Comparison of ENCODE assay signal across 11 mouse cellular contexts in the genomic region with DNA sequence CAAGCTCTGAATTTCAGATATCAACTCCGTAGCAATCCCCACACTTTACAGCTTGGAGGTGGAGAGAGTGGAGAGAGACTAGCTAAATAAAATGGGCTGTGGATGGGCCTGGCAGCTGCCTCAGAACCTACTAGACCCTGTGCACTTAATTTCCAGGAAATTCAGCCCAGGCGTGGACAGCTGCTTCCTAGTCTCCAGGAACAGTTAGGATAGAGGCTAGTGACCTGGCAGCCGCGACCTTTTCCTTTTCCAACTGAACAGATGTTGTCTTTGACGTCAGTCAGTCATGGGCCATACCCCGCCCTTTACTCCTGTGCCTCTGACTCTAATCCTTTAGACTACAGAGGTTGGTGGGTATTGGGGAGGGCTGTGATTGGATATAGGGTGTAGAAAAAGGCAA. TPM values are rescaled to one million over a fixed set of nuclear protein-coding genes. Genes with fewer than 3 reads are reported as not detected.
DNase-seq lines count a peak whose midpoint lies in the region; ATAC-seq and TF ChIP-seq lines count a peak whose summit lies in the region.
"Had no signal": no experiment of that assay in that cellular context is flagged by ENCODE, and none has a peak within 500 bp of the region (broad histone marks: within the 10 kb centered on the region; RNA-seq: fewer than 3 reads in every experiment).

No protein-coding gene starts in this region.

- no peak overlapping the region for H3K4me2 ChIP-seq in hindbrain, embryonic 12.5 days (replicated peaks)
- H3K4me2 ChIP-seq in hindbrain, embryonic 11.5 days (replicated peaks; ENCODE audit: low read depth, low read length): no peak overlapping the region
- H3K4me2 ChIP-seq in hindbrain, embryonic 16.5 days (ENCODE audit: low read length): no peak overlapping the region
- H3K4me2 ChIP-seq: embryonic facial prominence, embryonic 12.5 days had no signal

- no peaks in the 10 kb centered on the region for H3K9me3 ChIP-seq in hindbrain, embryonic 12.5 days (replicated peaks)
- H3K9me3 ChIP-seq in hindbrain, embryonic 11.5 days (ENCODE audit: control insufficient read depth, low read length): no peaks in the 10 kb centered on the region
- no peaks in the 10 kb centered on the region for H3K9me3 ChIP-seq in hindbrain, embryonic 16.5 days (ENCODE audit: control insufficient read depth, low read length)
- H3K9me3 ChIP-seq: embryonic facial prominence, embryonic 12.5 days had no signal

- H3K4me1 ChIP-seq in hindbrain, embryonic 12.5 days: peaks cover 30% of the 10 kb centered on the region
- peaks cover 8% of the 10 kb centered on the region for H3K4me1 ChIP-seq in hindbrain, embryonic 11.5 days (replicated peaks; ENCODE audit: control insufficient read depth, insufficient read depth, low read length)
- H3K4me1 ChIP-seq in hindbrain, embryonic 16.5 days (ENCODE audit: control insufficient read depth, insufficient read depth, low read depth, low read length): peaks cover 22% of the 10 kb centered on the region

- no peak overlapping the region for H3ac ChIP-seq in C2C12 (ENCODE audit: control insufficient read depth, insufficient read length, low read depth)

- H3K27me3 ChIP-seq in hindbrain, embryonic 12.5 days: no peaks in the 10 kb centered on the region
- H3K27me3 ChIP-seq in hindbrain, embryonic 11.5 days (ENCODE audit: control insufficient read depth, insufficient read depth, low read length): no peaks in the 10 kb centered on the region
- H3K27me3 ChIP-seq in C2C12 (ENCODE audit: control insufficient read depth, insufficient read depth, insufficient read length): no peaks in the 10 kb centered on the region
- H3K27me3 ChIP-seq in hindbrain, embryonic 16.5 days (replicated peaks; ENCODE audit: control insufficient read depth, insufficient read depth, low read length): no peaks in the 10 kb centered on the region
- H3K27me3 ChIP-seq: embryonic facial prominence, embryonic 12.5 days had no signal

- H3K79me3 ChIP-seq in C2C12 (ENCODE audit: low read depth): no peaks in the 10 kb centered on the region

- no peak for ATAC-seq in hindbrain, embryonic 12.5 days (ENCODE audit: low FRiP score)
- ATAC-seq in hindbrain, embryonic 11.5 days (ENCODE audit: low FRiP score): no peak
- no peak for ATAC-seq in hindbrain, embryonic 16.5 days
- ATAC-seq in frontal cortex, adult (ENCODE audit: low TSS enrichment): no peak

- H3K79me2 ChIP-seq in C2C12 (ENCODE audit: control insufficient read depth, insufficient read depth): no peaks in the 10 kb centered on the region

- DNase-seq in hindbrain, embryonic 11.5 days (ENCODE audit: low spot score): no peak
- peak; percentile 50 to 53 for DNase-seq in gastrocnemius, adult 8-10 months (ENCODE audit: low spot score in 2 of 2)
- DNase-seq in embryo, embryonic 9.5 days (ENCODE audit: extremely low spot score): no peak
- DNase-seq in kidney, adult 18-20 months: no peak
- DNase-seq: adrenal gland, postnatal 25 days; thymus, postnatal 36 days had no signal

- no peak for TF ChIP-seq CTCF in C2C12 (IDR thresholded peaks at IDR 0.05; ENCODE audit: control insufficient read depth, insufficient read depth, insufficient read length)

- peaks cover 34% of the 10 kb centered on the region for H3K36me3 ChIP-seq in hindbrain, embryonic 12.5 days
- H3K36me3 ChIP-seq in hindbrain, embryonic 11.5 days (ENCODE audit: control insufficient read depth, insufficient read depth, low read length): no peaks in the 10 kb centered on the region
- no peaks in the 10 kb centered on the region for H3K36me3 ChIP-seq in C2C12 (ENCODE audit: control insufficient read depth, insufficient read depth)
- peaks cover 12% of the 10 kb centered on the region for H3K36me3 ChIP-seq in hindbrain, embryonic 16.5 days (ENCODE audit: control insufficient read depth, insufficient read depth, low read length)
- H3K36me3 ChIP-seq: embryonic facial prominence, embryonic 12.5 days had no signal

- no peak overlapping the region for H3K4me3 ChIP-seq in hindbrain, embryonic 12.5 days
- no peak overlapping the region for H3K4me3 ChIP-seq in hindbrain, embryonic 11.5 days (ENCODE audit: low read depth, low read length)
- no peak overlapping the region for H3K4me3 ChIP-seq in C2C12 (ENCODE audit: insufficient read depth, poor library complexity, severe bottlenecking)
- H3K4me3 ChIP-seq in hindbrain, embryonic 16.5 days (ENCODE audit: low read length): no peak overlapping the region
- H3K4me3 ChIP-seq: embryonic facial prominence, embryonic 12.5 days had no signal

- 74% methylated on average over 6 of the region's 6 CpGs for WGBS in hindbrain, embryonic 12.5 days
- WGBS in hindbrain, embryonic 11.5 days: 71% methylated on average over 6 of the region's 6 CpGs
- WGBS in hindbrain, embryonic 16.5 days: 67% methylated on average over 6 of the region's 6 CpGs

- H3K27ac ChIP-seq in hindbrain, embryonic 12.5 days: no peak overlapping the region
- H3K27ac ChIP-seq in hindbrain, embryonic 11.5 days (ENCODE audit: low read depth, low read length): no peak overlapping the region
- H3K27ac ChIP-seq in hindbrain, embryonic 16.5 days (ENCODE audit: low read depth, low read length): 0 out of 2 replicates have a peak overlapping the region, but pooled peaks have one; percentile 29
- H3K27ac ChIP-seq: embryonic facial prominence, embryonic 12.5 days had no signal

- H3K9ac ChIP-seq in hindbrain, embryonic 12.5 days: peak overlapping the region; percentile 32; the same call in 1 of the 2 replicates
- no peak overlapping the region for H3K9ac ChIP-seq in hindbrain, embryonic 11.5 days (ENCODE audit: low read depth, low read length)
- H3K9ac ChIP-seq in hindbrain, embryonic 16.5 days (ENCODE audit: low read depth, low read length): no peak overlapping the region
- H3K9ac ChIP-seq: embryonic facial prominence, embryonic 12.5 days had no signal

TF ChIP-seq in C2C12, 6 proteins besides CTCF, POLR2A, EP300 and RAD21:
- TF ChIP-seq MYOD1 (IDR thresholded peaks at IDR 0.05; ENCODE audit: control insufficient read depth, insufficient read length, low read depth) (peak; percentile 1), CEBPB (IDR thresholded peaks at IDR 0.05; ENCODE audit: low read depth) (no peak)

RNA-seq across cellular contexts. Expression of a gene that starts 8.0 kb away (rescaled TPM):
- 115 and 118 TPM in 2 replicates for polyA plus RNA-seq in hindbrain, embryonic 12.5 days (2016; fragmentation: Nextera tagmentation; extraction: Ambion mirVana)
- 45.3 and 54.4 TPM in 2 replicates for polyA plus RNA-seq in hindbrain, embryonic 11.5 days (2014; fragmentation: Nextera tagmentation; extraction: Ambion mirVana)
- polyA plus RNA-seq in C2C12 (2012; fragmentation: generic; extraction: Trizol): 17.9 TPM
- 10 to 100 TPM; 23.8 to 30.8 (median 25.8) TPM for total RNA-seq in gastrocnemius, adult 8-10 months (2022)
- polyA plus RNA-seq in hindbrain, embryonic 16.5 days (2015; fragmentation: Nextera tagmentation; extraction: Ambion mirVana): 57.4 and 75.4 TPM in 2 replicates

RNA-seq across cellular contexts. Expression of a gene that starts 9.7 kb away (rescaled TPM):
- 108 and 110 TPM in 2 replicates for polyA plus RNA-seq in hindbrain, embryonic 12.5 days (2016; fragmentation: Nextera tagmentation; extraction: Ambion mirVana)
- 61.0 and 66.6 TPM in 2 replicates for polyA plus RNA-seq in hindbrain, embryonic 11.5 days (2014; fragmentation: Nextera tagmentation; extraction: Ambion mirVana)
- polyA plus RNA-seq in C2C12 (2012; fragmentation: generic; extraction: Trizol): 0.05 TPM
- 1 to 10 TPM in 1 of 4 experiments, under 1 TPM in 3; 0.18 to 1.3 (median 0.75) TPM for total RNA-seq in gastrocnemius, adult 8-10 months (2022)
- polyA plus RNA-seq in hindbrain, embryonic 16.5 days (2015; fragmentation: Nextera tagmentation; extraction: Ambion mirVana): 204 and 239 TPM in 2 replicates

RNA-seq across cellular contexts. Expression of a gene that starts 21.3 kb away (rescaled TPM):
- polyA plus RNA-seq in hindbrain, embryonic 12.5 days (2016; fragmentation: Nextera tagmentation; extraction: Ambion mirVana): 3.6 and 4.3 TPM in 2 replicates
- polyA plus RNA-seq in hindbrain, embryonic 11.5 days (2014; fragmentation: Nextera tagmentation; extraction: Ambion mirVana): 1.9 TPM in 2 replicates
- polyA plus RNA-seq in C2C12 (2012; fragmentation: generic; extraction: Trizol): 2.4 TPM
- total RNA-seq in gastrocnemius, adult 8-10 months (2022): 1 to 10 TPM; 1.8 to 2.4 (median 2.1) TPM
- polyA plus RNA-seq in hindbrain, embryonic 16.5 days (2015; fragmentation: Nextera tagmentation; extraction: Ambion mirVana): 6.0 and 6.8 TPM in 2 replicates

RNA-seq across cellular contexts. Expression of a gene that starts 35.8 kb away (rescaled TPM):
- polyA plus RNA-seq in hindbrain, embryonic 12.5 days (2016; fragmentation: Nextera tagmentation; extraction: Ambion mirVana): 24.2 and 25.7 TPM in 2 replicates
- 19.9 and 20.7 TPM in 2 replicates for polyA plus RNA-seq in hindbrain, embryonic 11.5 days (2014; fragmentation: Nextera tagmentation; extraction: Ambion mirVana)
- 26.1 TPM for polyA plus RNA-seq in C2C12 (2012; fragmentation: generic; extraction: Trizol)
- total RNA-seq in gastrocnemius, adult 8-10 months (2022): 1 to 10 TPM; 1.5 to 2.2 (median 2.0) TPM
- polyA plus RNA-seq in hindbrain, embryonic 16.5 days (2015; fragmentation: Nextera tagmentation; extraction: Ambion mirVana): 8.5 and 9.7 TPM in 2 replicates

Comparison
In these comparisons a context has a peak if more than half of its experiments do, and no peak if none do; other contexts are left out.
1. DNase-seq: peak in gastrocnemius, adult 8-10 months (2 of 2); none in hindbrain, embryonic 11.5 days (single experiment), embryo, embryonic 9.5 days (single experiment) and kidney, adult 18-20 months (single experiment).
2. RNA of a gene that starts 9.7 kb away (polyA plus RNA-seq): 204 to 239 TPM in hindbrain, embryonic 16.5 days, 108 to 110 TPM in hindbrain, embryonic 12.5 days and 61.0 to 66.6 TPM in hindbrain, embryonic 11.5 days; 0.05 TPM in C2C12 (single experiment); every median in the first group is over 10 times any median in the second.